Mouse (Mus musculus) adrenal gland (tissue): ENCODE results near the gene Dgcr2.

Experiments
- intact Hi-C: fragments of 180-260 bp; cut with DNase I; formaldehyde crosslinking; loops from one replicate; pipeline ENCODE4 v1.15.1; 2025

Dgcr2 gene

DNA sequence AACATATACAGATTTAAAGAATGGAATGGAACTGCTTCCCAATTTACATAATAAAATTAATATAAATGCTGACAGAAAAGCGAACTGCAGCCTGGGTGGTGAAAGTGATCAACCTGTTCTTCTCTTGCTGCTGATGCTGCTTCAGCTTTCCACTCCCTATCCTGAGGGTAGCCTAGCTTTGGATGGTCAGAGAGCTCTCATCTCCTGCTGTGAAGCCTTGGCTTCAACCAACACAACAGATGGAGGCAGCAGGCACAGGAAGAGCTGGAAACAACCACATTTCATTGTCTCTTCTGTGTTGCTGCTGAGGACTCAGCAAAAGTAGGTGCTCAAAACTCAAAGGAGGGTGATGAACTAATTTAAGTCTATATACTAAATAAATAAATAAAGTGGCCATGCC is 46.5 kb downstream of the Dgcr2 start:
- intact Hi-C loops = no loop called here

- intact Hi-C loops = no loop called here
Observed at GRCm38 (mm10) chr16:17851331-17851730, 47.0 kb downstream of the Dgcr2 start.

GRCm38 (mm10) chr16:17849486-17849885 is 48.9 kb downstream of the Dgcr2 start:
- intact Hi-C loops = no loop called here

DNA sequence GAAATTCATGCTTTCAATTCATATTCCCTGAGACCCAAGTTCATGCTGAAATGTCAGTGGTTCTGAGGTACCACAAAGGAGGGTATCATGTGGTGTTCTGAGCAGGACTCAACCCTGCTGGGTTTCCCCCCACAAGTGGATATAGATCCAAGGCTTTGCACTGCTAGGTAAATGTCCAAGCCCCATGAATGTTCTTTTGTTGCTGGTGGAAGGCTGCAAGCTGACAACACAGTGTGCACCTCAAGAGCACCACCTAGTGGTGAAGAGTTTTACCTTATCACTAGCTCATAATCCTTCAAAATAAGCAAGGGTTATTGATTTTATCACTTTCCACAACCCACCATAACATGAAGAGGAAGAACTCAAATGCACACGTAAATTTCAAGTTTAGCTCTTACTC is 49.4 kb downstream of the Dgcr2 start:
- intact Hi-C loops = no loop called here

DNA sequence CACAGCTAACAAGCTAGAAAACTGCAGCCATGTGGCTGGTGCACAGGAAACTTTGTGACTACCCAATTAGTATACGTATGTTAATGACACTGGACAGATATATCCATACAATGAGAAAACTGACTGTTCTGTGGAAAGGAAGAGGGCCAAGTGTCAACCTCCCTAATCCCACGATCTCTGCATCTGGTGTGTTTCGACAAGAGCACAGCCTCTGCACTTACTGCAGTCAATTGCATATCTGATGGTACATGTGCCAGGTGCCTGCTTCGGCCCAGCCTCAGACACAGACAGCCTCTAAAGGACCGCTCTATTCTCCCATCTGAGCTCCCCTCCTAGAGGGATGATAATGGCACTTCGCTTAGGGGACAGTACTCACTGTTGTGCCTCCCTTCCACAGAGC is 49.9 kb downstream of the Dgcr2 start:
- intact Hi-C loops = no loop called here

GRCm38 (mm10) chr16:17843701-17844365 is 54.5 kb downstream of the Dgcr2 start:
- intact Hi-C loops = no loop called here

DNA sequence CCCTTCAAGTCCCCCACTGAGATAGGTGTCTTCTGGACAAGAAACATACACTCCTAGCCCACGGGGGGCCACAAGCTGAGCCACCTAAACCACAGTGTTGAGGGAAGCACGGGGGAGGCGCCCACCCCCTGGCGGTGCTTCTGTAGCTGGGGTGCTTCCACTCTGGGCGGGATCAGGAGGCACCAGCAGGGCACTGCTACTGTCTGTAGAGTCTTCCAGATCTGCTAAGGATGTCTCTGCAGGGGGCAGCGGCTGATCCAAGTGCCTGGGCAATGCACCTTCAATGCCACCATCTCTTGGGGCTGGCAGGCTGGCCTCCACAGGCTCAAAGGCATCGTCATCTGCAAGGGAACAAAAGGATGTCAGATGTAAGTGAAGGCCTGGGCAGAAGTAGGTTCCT is 55.9 kb downstream of the Dgcr2 start:
- intact Hi-C loops = no loop called here

- intact Hi-C loops = no loop called here
Observed at GRCm38 (mm10) chr16:17839976-17840375, 58.4 kb downstream of the Dgcr2 start.

DNA sequence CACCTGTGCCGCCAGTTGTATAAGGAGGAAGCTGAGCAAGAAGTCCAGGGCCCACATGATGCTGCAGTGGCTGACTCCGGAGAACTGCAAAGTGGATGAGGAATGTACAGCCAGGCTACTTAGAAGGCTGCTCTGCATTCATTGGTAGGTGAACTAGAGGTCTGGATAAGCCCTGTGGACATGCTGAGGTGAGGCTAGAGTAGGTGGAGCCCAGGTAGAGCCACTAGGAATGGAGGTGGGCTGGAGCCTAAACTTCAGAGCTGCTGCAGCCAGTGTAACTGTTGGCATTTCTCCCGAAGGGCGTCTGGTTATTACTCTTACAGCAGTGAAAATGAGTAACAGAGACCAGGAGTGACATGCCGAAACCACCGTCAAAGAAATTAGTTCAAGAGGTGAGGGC is 60.3 kb downstream of the Dgcr2 start, which contains the start of gene Car15:
Gene Car15, minus strand, starts transcription at position 314 of the 400 bp plus-strand sequence.
- intact Hi-C loops = no loop called here

DNA sequence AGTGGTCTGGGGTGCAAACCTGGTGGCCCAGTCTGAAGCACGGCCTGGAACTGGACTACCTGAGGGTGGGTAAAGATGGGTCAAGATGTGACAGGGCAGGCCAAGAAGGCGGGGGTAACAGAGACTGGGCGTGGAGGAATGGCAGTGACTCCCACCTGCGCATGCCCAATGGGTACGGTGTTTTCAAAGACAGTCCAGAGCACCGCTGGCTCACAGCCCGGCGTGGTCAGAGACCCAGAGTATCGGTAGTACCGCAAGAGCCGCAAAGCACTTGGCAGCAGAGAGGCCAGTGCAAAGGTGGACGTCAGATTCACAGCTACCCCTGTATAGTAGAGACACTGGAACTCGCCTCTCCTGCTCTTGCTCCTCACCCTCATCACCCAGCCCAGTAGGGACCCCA is 62.9 kb downstream of the Dgcr2 start:
- intact Hi-C loops = no loop called here

- intact Hi-C loops = no loop called here
Observed at GRCm38 (mm10) chr16:17834543-17834942, 63.8 kb downstream of the Dgcr2 start.

DNA sequence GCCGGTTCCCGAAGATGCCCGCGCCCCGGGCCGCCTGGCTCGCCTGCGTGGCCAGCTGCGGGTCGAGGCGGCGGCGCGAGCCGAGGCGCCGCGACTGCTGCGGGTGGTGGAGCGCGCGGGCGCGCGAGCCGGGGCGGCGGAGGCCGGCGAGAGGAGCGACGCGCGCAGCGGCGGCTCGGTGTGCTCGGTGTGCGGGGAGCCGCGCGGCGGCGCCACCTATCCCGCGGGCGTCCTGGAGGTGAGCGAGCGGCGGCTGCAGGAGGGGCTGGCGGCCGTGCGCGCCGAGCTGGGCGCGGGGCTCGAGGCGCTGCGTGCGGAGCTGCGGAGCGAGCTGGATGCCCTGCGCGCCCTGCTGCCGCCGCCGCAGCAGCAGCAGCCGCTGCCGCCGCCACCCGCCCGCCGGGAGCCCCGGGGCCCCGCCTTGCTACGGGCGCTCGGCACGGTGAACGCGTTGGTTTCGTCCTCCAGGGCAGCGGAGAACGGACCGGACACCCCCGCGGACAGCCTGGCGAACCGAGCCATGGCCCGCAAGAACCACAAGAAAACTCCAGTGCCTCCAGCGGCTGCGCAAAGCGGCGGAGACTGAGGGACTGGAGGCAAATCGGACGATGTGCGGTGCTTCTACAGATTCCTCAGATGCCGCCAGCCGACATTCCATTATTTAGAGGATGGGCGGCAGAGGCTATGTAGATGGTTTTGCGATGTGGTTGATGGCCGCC is 64.5 kb downstream of the Dgcr2 start:
- intact Hi-C loops = no loop called here

GRCm38 (mm10) chr16:17833321-17833680 is 65.1 kb downstream of the Dgcr2 start:
- intact Hi-C loops = no loop called here

DNA sequence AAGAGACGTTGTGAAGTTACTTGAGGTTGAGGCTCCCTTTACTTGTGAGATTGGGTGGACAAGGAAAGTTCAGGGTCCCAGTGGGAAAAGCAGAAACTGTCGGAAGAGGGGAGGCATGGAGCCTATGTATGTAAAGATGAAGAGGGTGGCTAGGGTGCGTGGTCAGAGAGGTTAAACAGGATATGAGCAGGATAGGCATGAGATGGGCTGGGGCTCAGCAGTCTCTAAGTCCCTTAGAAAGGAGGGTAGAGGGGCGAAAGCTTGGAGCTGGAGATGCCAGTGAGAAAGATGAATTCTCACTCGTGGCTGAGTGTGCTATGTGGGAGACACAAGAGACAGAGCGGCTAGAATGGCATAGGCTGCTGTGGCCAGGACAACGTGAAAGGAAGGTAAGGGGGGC is 65.5 kb downstream of the Dgcr2 start, which contains the start of gene B830017H08Rik:
Gene B830017H08Rik, plus strand, starts transcription at position 301 of the 400 bp plus-strand sequence.
- intact Hi-C loops = no loop called here

DNA sequence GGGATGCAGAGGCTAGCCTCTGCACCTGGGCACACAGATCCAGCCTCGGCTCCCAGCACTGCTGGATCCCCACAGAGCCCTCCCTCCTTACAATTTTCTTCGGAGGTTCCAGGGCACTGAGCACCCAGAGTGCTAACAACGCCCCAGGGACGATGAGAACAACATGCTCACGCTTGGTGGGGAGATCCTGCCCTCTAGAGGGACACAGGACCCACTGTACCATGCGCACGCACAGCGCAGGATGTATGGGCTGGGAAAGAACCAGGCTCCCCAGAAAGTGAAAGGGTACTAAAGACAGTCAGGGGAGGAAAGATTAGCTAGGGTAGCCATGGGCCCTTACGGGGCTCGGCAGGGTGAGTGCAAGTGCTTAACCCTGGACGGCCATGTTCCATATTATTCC is 66.6 kb downstream of the Dgcr2 start:
- intact Hi-C loops = no loop called here

DNA sequence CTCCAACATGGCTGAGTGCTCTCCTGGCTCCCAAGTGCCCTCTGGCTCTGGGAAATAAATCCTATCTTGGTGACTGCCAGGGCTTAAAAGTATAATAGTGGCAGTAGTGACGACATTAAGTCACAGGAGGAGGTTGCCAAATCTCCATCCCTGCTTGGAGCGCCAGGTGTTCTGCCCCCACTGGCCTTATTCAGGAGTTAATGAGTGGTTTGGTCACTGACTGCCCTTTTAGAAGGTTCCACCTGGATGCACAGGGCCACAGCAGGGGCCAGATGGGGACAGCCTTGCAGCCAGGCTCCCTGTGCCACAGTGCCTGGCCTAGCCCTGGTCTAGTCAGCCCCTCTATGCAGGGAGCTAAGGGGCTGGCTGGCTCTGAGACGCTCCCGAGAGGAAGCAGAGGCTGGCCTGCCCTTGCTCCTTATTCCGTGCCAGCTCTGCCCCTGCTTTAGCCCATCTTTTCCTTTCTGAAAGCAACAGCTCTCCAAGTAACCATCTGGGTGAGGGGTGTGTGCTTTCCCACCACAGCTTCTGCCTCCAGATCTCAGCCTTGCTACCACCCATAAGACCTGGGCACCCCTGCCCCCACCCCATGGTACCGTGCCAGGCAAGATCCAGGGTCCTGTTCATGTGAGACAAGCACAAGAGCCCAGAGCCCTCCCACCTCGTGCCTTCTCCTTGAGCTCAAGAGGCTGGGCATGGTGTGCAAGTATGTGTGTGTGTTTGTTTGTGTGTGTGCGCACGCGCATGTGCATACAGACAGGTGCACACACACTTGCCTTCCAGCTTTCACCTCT is 67.8 kb downstream of the Dgcr2 start:
- intact Hi-C loops = no loop called here

- intact Hi-C loops = no loop called here
Observed at GRCm38 (mm10) chr16:17828867-17829266, 69.5 kb downstream of the Dgcr2 start.

GRCm38 (mm10) chr16:17828229-17828628 is 70.1 kb downstream of the Dgcr2 start:
- intact Hi-C loops = no loop called here

DNA sequence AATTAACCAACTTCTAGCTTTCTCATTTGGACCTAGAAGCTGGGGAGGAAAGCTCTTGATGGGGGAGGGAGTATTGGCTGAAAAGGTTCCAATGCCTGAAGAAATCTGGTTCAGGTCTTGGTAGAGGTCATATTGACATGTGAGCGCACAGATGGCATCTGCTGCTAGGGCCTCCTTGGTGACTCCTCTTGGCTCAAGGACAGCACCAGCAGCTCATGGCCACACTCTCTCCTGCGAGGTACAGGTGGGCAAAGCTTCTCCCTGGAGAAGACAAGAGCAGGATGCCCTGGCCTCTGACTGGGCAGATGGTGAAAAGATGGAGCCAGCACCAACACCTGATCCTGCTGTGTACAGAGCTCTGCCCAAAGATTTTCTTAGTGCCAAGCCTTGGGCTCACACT is 71.9 kb downstream of the Dgcr2 start:
- intact Hi-C loops = no loop called here

GRCm38 (mm10) chr16:17816528-17816927 is 81.8 kb downstream of the Dgcr2 start:
- intact Hi-C loops = no loop called here

- intact Hi-C loops = no loop called here
Observed at GRCm38 (mm10) chr16:17815411-17816402, 82.7 kb downstream of the Dgcr2 start.
